Mouse (Mus musculus) heart, adult 18-20 months (tissue): ENCODE measurements around the gene Chd3. TPM values are rescaled to one million over a fixed set of nuclear protein-coding genes. Genes with fewer than 3 reads are reported as not detected.
A peak's percentile ranks its signal among the peaks of the same experiment; 100 is the strongest.

Experiments
- DNase-seq, 2 experiments: peaks; one replicate each; pipeline ENCODE4 v3.0.0; 2021 to 2022; ENCODE audit warnings: mixed read lengths in 1 of 2
- long read RNA-seq, 2 experiments: library from polyadenylated mRNA; stranded (forward); transcript quantifications; one replicate each; pipeline ENCODE4 v2.0.0; 2021
- total RNA-seq, 2 experiments: library from RNA; stranded (reverse); gene quantifications; 2 replicates each; pipeline ENCODE4 v1.2.3; 2021

Chd3 gene
- 10 to 100 TPM; 16.2 to 26.3 TPM for total RNA-seq
- long read RNA-seq, experiment 1, partial matches to known transcripts: 2 of 7 reads
- long read RNA-seq, experiment 1, other reads (novel, unspliced or antisense): 5 of 7 reads
- long read RNA-seq, experiment 2, partial matches to known transcripts: 1 of 4 reads
- long read RNA-seq, experiment 2, other reads (novel, unspliced or antisense): 3 of 4 reads

DNA sequence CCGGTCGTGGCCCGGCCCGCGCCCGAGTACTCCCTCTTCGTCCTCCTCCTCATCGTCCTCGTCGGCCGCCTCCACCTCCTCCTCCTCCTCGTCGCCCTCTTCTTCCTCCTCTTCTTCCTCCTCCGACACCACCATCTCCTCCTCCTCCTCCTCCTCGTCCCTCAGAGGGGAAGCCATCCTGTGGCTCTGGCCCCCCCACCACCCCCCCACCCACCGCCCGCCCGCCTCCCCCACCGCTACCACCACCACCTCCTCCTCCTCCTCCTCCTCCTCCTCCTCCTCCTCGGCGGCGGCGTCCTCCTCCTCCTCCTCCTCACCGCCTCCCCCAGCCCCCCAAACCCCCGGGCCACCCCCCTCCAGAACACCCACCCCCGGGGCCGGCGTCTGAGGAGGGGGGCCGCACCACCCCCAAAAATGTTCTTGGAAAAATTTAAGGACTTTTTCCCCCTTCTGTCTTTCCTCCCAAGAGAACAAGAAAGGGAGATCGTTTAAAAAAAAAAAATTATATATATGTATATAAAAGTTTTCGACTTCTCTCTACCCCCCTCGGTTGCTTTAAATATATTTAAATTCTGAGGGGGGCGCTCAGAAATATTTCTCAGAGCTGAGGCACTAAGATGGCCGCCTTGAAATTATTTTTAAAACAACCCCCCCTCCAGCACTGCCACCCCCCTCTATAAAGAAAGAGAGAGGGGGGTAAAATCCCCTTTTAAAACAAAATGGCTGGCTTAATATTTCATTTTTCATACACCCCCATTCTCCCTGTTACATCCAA, at the start of gene Chd3:
Gene Chd3, minus strand, starts transcription at position 192 of the 775 bp plus-strand sequence.
- no peak for DNase-seq

DNA sequence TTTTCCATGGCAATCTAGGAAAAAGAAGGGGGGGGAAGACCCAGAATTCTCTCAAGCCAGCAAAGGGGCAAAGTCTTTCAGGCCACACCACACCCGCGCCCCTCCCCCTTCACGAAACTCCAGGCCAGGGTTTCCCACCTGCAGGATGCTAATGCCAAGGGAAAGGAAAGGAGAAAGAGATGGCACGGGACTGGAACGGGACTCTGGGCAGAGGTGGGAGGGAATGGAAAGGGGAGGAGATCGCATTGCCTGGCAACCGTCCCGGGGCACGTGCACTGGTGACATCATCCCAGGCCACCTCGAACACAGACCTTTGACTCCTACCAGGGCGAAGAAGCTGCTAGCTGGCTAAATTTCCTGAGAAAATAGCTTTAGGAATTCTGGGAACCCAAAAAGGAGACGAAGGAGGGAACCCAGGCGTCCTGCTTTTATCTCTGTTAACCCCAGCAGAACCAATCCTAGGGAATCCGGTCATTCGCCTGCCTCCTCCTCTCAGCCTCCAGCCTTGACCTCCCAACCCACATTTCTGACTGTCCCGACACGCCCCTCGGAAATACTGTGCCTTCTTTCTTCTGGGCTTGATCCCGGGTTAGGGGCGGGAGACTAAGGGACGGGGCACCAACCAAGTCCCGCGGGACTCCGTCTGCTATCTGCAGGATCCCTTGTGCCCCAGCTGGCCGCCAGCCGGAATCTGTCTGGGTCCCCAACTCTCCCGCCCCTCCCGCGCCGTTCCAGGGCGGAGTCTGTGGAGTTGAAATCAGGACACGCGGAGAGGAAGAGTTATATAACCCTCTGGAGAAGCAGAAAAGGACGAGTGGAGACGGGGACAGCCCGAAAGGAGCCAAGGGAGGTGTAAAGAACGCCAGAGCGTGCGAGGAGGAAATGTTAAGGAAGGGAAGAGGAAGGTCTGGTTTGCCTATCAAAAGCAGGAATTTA, 48.5 kb upstream of the Chd3 start:
- DNase-seq: peak; percentile 95 to 96

DNA sequence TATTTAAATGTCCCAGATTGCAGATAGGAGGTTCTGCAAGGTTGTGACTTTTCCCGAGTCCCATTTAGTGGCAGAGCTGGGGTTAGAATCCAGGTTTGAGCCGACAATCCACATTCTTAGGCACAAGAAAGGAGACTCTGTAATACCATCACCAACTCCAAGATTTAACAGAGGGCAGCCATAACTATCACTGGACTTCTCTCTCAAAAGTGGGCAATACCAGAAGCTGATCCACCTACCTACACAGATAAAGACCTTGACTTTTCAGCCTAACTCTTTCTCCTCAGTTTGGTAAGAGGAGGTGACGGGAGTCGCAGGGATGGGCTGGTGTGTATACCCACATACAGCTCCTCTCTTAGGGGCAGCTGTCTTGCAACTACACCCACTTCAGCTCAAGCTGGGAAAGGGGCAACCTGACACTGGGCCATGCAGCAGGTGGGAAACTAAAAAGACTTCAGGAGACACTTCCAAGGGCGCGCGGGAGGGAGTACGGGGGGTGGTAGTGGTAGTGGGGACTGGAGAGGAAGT, 47.8 kb upstream of the Chd3 start:
- DNase-seq: no peak

DNA sequence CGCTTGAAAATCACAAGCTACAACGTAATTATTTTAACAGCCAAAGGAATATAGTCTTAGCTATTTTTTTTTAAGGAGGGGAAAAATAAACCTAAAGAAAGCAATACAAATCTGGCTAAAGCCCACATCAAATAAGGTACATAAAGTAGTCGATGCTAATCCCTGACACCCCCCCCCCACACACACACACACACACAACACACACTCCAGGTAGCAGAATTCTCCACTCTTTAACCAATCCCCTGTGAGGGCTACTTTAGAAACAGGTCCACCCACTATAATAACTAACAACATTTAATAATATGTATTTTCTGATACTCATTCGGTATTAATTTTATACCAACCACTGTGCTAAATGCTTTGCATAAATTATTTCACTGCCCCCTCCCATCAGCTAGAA, 47.3 kb upstream of the Chd3 start:
- no peak for DNase-seq

DNA sequence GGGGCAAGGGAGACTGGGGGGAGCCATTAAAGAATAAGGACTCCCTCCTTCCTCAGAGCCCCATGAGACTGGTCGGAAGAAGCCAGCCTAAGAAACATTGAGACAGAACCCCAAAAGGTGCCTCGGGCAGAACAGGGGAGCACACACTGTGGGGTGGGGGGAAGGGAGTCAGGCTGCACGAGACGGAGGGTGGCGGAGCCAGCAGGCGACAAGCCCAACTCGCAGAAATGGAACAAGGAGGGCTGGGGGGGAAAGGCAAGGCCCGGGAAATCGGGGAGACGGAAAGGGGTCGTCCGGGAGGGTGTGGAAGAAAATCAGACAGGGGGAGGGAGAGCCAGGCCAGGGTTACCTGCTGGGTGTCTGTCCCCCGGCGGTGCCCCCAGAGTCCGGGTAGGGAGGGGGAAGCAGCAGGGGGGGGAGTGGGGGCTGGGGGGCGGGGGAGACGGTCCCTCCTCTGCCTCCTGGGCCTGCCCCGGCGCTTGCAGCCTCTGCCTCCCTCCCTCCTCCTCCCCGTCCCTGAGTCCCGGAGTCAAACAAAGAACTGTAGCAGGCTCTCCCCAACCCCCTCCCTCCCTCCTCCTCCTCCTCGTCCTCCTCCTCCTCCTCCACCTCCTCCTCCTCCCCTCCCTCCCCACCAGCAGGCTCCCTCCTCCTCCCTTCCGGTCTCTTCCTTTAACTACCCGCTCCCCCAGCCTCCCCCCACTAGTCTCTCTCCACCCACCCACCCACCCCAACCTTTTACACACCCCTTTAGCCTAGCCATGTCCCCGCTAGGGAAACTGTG, 46.7 kb upstream of the Chd3 start:
- peak; percentile 64 to 66 for DNase-seq

DNA sequence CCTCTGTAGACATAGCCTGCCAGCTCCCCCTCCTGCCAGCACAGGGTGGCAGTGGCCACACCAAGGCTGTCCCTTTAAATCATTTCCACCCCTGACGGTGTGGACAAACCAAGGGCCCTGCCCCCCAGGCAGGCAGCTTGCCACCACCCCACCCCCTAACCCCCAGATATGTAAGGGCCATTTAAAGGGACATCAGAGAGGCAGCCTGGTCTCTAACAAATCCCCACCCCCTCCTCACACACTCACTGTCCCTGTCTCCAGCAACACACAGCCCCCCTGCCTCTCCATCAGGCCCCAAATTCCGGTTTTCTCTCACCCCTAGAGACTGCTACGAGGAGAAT, 46.1 kb upstream of the Chd3 start:
- DNase-seq: peak in 1 of 2 experiments; percentile 79

DNA sequence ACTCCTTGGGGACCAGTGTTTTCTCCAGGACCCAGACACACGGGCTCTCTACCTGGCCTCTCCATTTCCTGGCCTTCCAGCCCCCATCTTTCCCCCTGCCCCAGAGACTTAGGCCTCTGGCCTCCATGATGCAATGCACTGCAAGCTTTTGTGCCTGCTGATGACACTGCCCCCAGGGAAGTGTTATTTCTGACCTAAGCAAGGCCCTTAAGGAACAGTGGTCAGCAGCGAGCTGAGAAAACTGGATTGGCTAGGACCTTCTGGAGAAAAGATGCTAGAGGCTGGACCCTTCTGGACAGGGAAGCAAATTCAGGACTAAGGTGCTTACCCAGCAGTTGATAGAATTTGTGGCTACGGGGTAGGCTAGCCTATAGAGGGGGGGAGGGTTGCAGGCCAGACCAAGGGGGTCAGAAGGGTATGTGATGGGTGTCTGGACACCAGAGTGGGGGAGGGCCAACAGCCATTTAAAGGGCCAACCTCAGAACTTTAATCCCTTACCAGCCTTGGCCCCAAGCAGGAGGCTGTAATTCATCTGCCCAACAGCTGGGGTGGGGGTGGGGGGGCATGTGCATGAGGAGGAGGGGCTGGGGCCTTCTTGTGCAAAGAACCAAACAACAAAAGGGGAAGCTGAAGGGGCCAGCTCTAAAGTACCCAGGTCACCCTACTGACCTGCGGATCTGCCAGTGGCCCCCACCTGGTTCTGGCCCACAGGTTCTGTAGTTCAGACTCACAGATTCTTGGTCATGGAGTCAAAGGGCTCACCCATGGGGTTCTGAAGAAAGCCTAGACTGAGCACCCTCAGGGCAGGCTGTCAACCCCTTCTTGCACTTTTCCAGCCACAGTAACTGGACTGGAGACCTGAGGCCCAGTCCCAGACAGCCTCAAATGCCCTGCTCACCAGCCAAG, 45.5 kb upstream of the Chd3 start:
- DNase-seq: no peak

DNA sequence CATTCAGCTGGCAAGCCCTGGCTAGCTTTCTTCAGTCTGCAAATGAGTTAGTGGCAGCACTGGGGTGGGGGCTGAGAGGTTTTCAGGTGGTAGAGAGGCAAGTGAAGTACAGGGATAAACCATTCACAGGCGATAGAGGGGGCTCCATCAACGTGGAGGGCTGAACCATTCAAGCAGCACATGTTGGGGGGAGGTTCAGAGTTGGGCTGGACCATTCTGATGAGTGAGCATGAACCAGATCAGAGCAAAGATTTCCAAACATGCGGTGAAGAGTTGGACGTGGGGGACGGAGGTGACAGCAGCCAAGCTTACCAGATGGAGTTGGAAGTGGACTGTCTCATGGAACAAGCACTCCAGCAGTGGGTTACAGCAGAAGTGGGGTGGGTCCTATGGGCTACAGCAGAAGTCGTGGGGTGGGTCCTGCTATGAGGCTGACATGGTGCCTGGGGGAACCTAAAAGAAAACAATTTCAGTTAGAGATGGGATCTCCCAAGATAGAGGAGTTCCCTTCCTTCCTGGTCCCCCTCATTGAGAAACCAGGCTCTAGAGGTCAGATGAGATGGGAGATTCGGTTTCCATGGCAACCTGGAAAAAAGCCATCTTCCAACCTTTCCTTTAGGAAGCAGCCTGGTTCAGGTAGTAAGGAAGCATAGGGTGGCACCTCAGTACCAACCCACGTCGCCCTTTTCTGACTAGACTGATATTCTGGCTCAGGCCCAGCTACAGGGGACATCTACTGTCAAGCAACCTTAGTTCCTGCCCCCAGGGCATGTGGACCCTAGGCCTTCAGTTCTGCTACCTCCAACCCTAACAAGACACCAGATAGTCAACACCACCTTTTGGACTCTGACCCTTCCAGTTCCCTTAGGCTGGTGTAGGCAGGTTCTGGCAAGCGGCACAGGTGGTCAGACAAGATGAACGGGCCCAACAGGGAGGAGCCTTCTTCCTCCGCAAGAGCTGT, 44.3 kb upstream of the Chd3 start, which contains the start of gene Kdm6b:
Gene Kdm6b, minus strand, starts transcription at position 455 of the 961 bp plus-strand sequence.
- DNase-seq: no peak

DNA sequence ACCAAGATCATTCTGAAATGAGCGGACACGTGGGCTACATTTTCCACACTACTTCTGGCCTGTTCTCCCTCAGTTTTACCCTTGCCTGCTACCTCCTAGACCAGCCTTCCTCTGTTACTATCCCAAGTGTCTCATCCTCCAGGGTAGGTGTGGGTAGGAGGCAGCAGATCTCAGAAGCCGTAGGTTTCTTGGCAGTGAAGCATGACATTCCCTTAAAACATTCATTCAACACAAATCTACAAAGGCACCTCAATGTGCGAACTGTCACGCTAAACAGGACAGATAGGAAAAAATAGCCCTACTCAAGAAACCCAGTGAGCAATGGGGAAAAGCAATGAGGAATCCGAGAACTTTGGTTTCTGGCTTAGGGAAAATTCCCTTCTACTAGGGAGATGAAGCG, 43.3 kb upstream of the Chd3 start:
- DNase-seq: no peak

DNA sequence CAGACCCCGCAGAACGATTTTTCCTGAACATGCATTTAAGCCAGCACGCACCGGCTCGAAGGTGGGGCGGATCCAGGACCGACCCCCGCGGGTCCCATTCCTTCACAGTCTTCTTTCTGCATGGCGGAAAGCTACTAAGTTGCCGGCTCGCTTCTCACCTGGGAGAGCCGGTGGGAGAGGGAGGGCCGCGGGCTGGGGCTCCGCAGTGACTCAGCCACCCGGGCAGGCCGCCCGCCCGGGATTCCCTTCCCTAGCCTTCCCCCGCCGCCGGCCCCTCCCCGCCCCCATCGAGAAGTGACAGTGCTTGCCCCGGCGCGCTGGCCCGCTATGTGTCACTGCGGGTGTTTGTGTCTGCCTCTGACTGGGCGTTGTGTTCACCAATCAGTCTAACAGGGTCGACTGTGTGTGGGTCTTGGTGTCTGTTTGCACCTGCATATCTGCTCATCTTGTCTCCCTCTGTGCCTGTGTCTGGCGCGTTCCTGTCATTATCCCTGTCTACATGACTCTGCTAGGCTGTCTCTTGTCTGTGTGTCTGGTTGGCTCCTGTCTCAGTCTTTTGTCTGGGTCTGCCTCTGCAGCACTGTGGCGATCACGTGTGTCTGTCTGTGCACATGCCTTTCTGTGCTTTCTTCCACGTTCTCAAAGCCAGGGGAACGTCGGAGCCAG, 42.5 kb upstream of the Chd3 start:
- peak; percentile 81 to 85 for DNase-seq

DNA sequence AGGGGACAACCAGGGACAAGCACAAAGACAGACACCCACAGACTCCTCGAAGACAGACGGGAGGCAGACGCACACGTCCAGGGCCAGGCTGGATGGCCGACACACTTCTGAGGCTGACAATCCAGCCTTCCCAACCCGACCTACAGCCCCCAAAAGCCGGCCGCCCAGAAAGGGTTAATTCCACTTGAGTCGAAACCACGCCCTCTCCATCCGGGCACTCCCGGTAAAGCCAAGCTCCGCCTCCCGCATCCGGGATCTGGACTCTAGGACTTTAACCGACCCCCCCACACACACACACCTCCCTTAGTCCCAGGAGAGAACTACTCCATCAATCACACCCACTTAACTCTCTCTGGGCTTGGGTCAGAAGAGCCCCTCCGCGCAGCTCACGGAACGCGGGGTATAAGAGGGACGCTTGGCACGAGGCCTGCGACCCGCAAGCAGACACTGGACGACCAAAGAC, 41.9 kb upstream of the Chd3 start:
- peak; percentile 95 to 96 for DNase-seq

DNA sequence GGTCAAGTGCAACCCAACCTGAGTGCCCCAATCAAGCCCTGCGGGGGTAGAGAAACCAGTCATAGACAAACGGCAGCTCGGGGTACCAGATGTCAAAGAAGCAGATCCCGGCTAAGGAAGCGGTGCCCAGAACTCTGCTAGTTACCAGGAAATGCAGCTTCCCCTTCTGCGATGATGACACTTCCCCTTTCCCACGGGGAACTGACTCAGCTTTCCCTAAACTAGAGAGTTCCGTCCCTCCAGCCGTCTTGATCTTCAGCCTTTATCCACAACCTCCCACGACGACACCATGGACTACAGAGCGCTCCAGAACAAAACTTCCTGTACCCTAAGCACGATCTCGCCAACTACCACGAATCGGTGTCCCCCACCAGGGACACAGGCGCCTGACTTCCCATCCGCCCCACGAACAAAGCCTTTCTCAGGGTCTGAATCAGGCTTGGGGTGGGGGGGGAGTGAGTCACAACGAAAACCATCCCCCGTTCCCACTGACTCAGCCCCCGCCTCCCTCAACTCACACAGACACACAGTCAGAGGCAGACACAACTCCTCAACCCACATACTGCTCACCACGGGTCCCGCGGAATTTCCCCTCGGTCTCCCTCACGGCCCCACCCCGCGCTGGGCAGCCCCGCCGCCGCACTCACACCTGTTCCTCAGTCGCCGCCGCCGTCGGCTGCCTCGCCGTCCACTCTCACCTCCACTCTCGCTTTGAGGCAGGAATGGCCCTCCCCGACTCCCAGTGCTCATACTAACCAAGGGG, 41.3 kb upstream of the Chd3 start:
- DNase-seq: peak in 1 of 2 experiments; percentile 89

DNA sequence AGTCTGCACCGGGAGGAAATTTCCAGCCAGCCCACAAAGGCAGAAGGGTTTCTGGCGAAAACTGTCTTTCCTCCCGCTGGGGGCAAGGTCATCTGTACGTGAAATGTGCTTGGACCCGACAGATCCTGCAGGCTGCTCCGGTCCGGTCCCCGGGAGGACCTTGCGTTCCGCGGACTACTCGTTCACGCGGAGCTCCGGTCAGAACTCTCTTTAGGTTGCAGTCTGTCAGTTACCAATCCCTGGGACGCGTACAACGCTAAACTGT, 40.8 kb upstream of the Chd3 start:
- peak in 1 of 2 experiments; percentile 80 for DNase-seq

DNA sequence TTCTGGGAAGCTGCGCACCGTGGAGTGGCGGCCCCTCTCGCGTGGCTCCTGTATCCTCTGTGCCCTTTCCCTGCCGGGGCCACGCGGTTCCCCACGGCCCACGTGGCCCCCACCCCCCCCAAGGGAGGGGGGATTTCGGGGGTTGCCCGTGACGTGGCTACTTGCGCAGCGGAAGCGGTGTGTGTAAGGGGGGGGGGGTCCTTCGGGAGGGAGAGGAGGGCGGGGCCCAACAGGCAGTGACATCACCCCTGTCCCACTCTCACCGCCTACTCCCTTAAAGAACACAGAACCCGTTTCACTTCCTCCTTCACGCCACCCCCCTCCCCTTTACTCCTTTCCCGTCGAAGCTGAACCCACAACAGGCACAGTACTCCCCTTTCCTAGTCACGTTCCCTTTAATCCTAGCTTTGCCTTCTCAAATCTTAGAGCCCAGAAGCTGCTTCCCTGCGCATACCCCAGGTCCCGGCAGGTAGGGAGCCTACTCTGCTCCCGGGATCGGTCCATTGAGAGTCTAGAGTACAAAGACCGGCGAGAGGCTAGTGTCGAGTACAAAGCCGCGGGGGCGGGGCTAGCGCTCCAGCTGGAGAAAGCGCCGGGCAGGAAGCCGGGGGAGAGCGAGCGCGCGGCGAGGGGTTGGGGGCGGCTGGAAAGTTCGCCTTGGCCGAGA, 40.3 kb upstream of the Chd3 start:
- DNase-seq: peak; percentile 87 to 89

DNA sequence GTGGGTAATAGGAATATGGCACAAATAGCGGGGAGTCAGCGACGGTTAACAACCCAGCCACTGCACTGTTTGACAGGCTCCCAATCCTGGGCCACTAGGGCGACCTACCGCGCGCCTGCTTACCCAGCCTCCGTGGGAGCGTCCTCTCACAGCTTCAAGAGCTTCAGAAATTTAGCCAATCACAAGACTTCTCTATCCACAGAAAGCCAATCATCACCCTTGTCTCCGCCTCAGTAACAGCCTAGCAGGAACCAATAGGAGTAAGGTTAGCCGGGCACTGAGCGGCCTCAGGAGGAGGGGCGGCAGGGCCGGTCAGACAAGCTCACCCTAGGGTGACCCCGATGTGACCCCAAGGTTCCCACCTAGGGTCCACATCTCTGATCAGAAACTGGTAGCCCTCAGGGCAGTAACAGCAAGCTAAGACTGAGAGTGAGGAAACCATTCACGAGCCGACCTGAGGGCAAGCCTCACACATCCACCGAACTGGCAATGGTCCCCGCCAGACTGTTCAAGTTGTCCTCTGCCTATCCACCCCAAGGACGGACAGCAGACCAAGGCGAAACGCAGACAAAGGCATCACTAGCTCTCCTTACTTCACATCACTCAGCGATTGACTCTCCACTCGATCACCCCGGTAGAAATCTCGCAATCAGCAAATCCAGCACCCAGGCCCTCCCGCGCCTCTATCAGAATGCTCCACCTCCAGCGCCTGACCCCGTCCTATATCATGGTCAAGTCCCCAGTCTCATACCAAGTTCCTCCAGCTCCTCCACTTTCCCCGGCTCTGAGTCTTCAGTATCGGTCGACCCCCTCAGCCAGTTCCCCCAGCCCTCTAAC, 39.6 kb upstream of the Chd3 start:
- peak; percentile 90 to 94 for DNase-seq

DNA sequence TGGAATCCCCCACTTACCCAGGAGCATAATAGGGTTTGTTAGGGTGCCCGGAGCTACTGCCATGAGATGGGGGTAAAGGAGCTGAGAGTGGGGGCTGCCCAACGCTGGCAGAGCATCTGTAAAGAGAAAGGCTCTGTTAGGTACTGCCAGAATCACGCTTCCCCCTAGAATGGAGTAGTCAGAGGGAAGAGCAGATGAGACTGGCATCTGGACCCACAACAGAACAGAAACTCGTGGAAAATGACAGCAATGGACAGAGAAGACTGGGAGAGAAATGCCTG, 38.5 kb upstream of the Chd3 start:
- DNase-seq: no peak
